Mouse (Mus musculus) olfactory bulb, adult 2 months (tissue): Measurements from ENCODE around the gene Gm43552.
A peak's percentile ranks its signal among the peaks of the same experiment; 100 is the strongest.

Experiments
- CTCF ChIP-seq: fragments of 200-500 bp; IDR thresholded peaks from 2 replicates; pipeline ENCODE4 v1.5.1; 2012; ENCODE audit warnings: low read depth, mild to moderate bottlenecking, low read length, moderate library complexity; ENCODE audit not compliant: insufficient read depth
- POLR2A ChIP-seq: fragments of 200-500 bp; IDR thresholded peaks from 2 replicates; pipeline ENCODE4 v1.6.1; 2012; ENCODE audit warnings: mild to moderate bottlenecking, low read depth, low read length, moderate library complexity; ENCODE audit not compliant: insufficient read depth

GRCm38 (mm10) chr5:65435806-65436561, 56.6 kb downstream of the Gm43552 start, which contains the start of gene Ugdh:
- TF ChIP-seq CTCF = no peak
- TF ChIP-seq POLR2A = peak; percentile 76
